Mouse (Mus musculus): Measurements from ENCODE around the gene Mmel1. TPM values are rescaled to one million over a fixed set of nuclear protein-coding genes. Genes with fewer than 3 reads are reported as not detected.

Mmel1 gene
- polyA plus RNA-seq, 1 experiment from 2014 or later: 0.12 TPM

GRCm38 (mm10) chr4:154870721-154871120 lies 1.3 kb downstream of the Mmel1 start:
- H3K27me3 ChIP-seq (ENCODE audit: control insufficient read depth, insufficient read depth, low read length): no peaks in the 10 kb centered on the region
- WGBS: 84% methylated on average over 4 of the region's 4 CpGs

GRCm38 (mm10) chr4:154871757-154872251 lies 2.4 kb downstream of the Mmel1 start:
- Histone ChIP-seq H3K9me3 (ENCODE audit: control insufficient read depth, low read depth, low read length) (no peaks in the 10 kb centered on the region), H3K27ac (ENCODE audit: low read length) (no peak overlapping the region), H3K9ac (replicated peaks; ENCODE audit: low read depth, low read length) (no peak overlapping the region), H3K4me2 (replicated peaks; ENCODE audit: low read depth, low read length) (0 out of 2 replicates have a peak overlapping the region, but pooled peaks have one; percentile 12), H3K4me1 (ENCODE audit: control insufficient read depth, insufficient read depth, low read length) (no peaks in the 10 kb centered on the region), H3K36me3 (ENCODE audit: control insufficient read depth, insufficient read depth, low read length) (no peaks in the 10 kb centered on the region), H3K27me3 (ENCODE audit: control insufficient read depth, insufficient read depth, low read length) (no peaks in the 10 kb centered on the region), H3K4me3 (ENCODE audit: low read depth, low read length) (no peak overlapping the region)
- ATAC-seq (ENCODE audit: insufficient number of reproducible peaks, insufficient read depth, low FRiP score, low read depth): 0 out of 2 replicates have a peak, but pooled peaks have one; percentile 38
- WGBS: 2% methylated on average over 13 of the region's 13 CpGs

More at GRCm38 (mm10) chr4:154870721-154871120, 1.3 kb downstream of the Mmel1 start:
- Histone ChIP-seq H3K27ac (ENCODE audit: low read length) (no peak overlapping the region), H3K9me3 (ENCODE audit: control insufficient read depth, low read depth, low read length) (no peaks in the 10 kb centered on the region), H3K4me3 (ENCODE audit: low read depth, low read length) (no peak overlapping the region), H3K9ac (replicated peaks; ENCODE audit: low read depth, low read length) (no peak overlapping the region), H3K4me2 (replicated peaks; ENCODE audit: low read depth, low read length) (no peak overlapping the region), H3K4me1 (ENCODE audit: control insufficient read depth, insufficient read depth, low read length) (no peaks in the 10 kb centered on the region), H3K36me3 (ENCODE audit: control insufficient read depth, insufficient read depth, low read length) (no peaks in the 10 kb centered on the region)
- ATAC-seq (ENCODE audit: insufficient number of reproducible peaks, insufficient read depth, low FRiP score, low read depth): no peak

GRCm38 (mm10) chr4:154873186-154873585 lies 3.8 kb downstream of the Mmel1 start:
- 68% methylated on average over 6 of the region's 6 CpGs for WGBS

GRCm38 (mm10) chr4:154877864-154878548 lies 8.6 kb downstream of the Mmel1 start:
- peak; percentile 95 for ATAC-seq (ENCODE audit: insufficient number of reproducible peaks, insufficient read depth, low FRiP score, low read depth)
- WGBS: 9% methylated on average over 18 of the region's 18 CpGs
- Histone ChIP-seq H3K4me3 (ENCODE audit: low read depth, low read length) (peak overlapping the region; percentile 13; the same call in 1 of the 2 replicates), H3K36me3 (ENCODE audit: control insufficient read depth, insufficient read depth, low read length) (no peaks in the 10 kb centered on the region), H3K9ac (replicated peaks; ENCODE audit: low read depth, low read length) (no peak overlapping the region; the same call in 1 of the 2 replicates), H3K27ac (ENCODE audit: low read length) (peak overlapping the region; percentile 73), H3K27me3 (ENCODE audit: control insufficient read depth, insufficient read depth, low read length) (no peaks in the 10 kb centered on the region), H3K4me2 (replicated peaks; ENCODE audit: low read depth, low read length) (peak overlapping the region; percentile 45), H3K9me3 (ENCODE audit: control insufficient read depth, low read depth, low read length) (no peaks in the 10 kb centered on the region), H3K4me1 (ENCODE audit: control insufficient read depth, insufficient read depth, low read length) (no peaks in the 10 kb centered on the region)

More at GRCm38 (mm10) chr4:154873186-154873585, 3.8 kb downstream of the Mmel1 start:
- no peaks in the 10 kb centered on the region for H3K4me1 ChIP-seq (ENCODE audit: control insufficient read depth, insufficient read depth, low read length)
- H3K9ac ChIP-seq (replicated peaks; ENCODE audit: low read depth, low read length): no peak overlapping the region
- no peaks in the 10 kb centered on the region for H3K27me3 ChIP-seq (ENCODE audit: control insufficient read depth, insufficient read depth, low read length)
- no peak overlapping the region for H3K4me2 ChIP-seq (replicated peaks; ENCODE audit: low read depth, low read length)
- ATAC-seq (ENCODE audit: insufficient number of reproducible peaks, insufficient read depth, low FRiP score, low read depth): no peak
- H3K36me3 ChIP-seq (ENCODE audit: control insufficient read depth, insufficient read depth, low read length): no peaks in the 10 kb centered on the region
- H3K27ac ChIP-seq (ENCODE audit: low read length): no peak overlapping the region
- H3K4me3 ChIP-seq (ENCODE audit: low read depth, low read length): no peak overlapping the region
- H3K9me3 ChIP-seq (ENCODE audit: control insufficient read depth, low read depth, low read length): no peaks in the 10 kb centered on the region

GRCm38 (mm10) chr4:154880730-154881129 lies 11.3 kb downstream of the Mmel1 start:
- H3K4me2 ChIP-seq (replicated peaks; ENCODE audit: low read depth, low read length): no peak overlapping the region
- 73% methylated on average over 6 of the region's 6 CpGs for WGBS
- no peak overlapping the region for H3K9ac ChIP-seq (replicated peaks; ENCODE audit: low read depth, low read length)
- H3K27me3 ChIP-seq (ENCODE audit: control insufficient read depth, insufficient read depth, low read length): no peaks in the 10 kb centered on the region
- H3K4me3 ChIP-seq (ENCODE audit: low read depth, low read length): no peak overlapping the region
- no peaks in the 10 kb centered on the region for H3K36me3 ChIP-seq (ENCODE audit: control insufficient read depth, insufficient read depth, low read length)
- H3K4me1 ChIP-seq (ENCODE audit: control insufficient read depth, insufficient read depth, low read length): no peaks in the 10 kb centered on the region
- no peak overlapping the region for H3K27ac ChIP-seq (ENCODE audit: low read length)
- no peaks in the 10 kb centered on the region for H3K9me3 ChIP-seq (ENCODE audit: control insufficient read depth, low read depth, low read length)
- no peak for ATAC-seq (ENCODE audit: insufficient number of reproducible peaks, insufficient read depth, low FRiP score, low read depth)

- no peaks in the 10 kb centered on the region for H3K9me3 ChIP-seq (ENCODE audit: control insufficient read depth, low read depth, low read length)
- H3K27me3 ChIP-seq (ENCODE audit: control insufficient read depth, insufficient read depth, low read length): no peaks in the 10 kb centered on the region
- WGBS: 18% methylated on average over 13 of the region's 14 CpGs
- no peak for ATAC-seq (ENCODE audit: insufficient number of reproducible peaks, insufficient read depth, low FRiP score, low read depth)
- no peak overlapping the region for H3K4me2 ChIP-seq (replicated peaks; ENCODE audit: low read depth, low read length)
- no peak overlapping the region for H3K9ac ChIP-seq (replicated peaks; ENCODE audit: low read depth, low read length)
- H3K27ac ChIP-seq (ENCODE audit: low read length): no peak overlapping the region
- H3K4me1 ChIP-seq (ENCODE audit: control insufficient read depth, insufficient read depth, low read length): no peaks in the 10 kb centered on the region
- H3K36me3 ChIP-seq (ENCODE audit: control insufficient read depth, insufficient read depth, low read length): no peaks in the 10 kb centered on the region
- H3K4me3 ChIP-seq (ENCODE audit: low read depth, low read length): no peak overlapping the region
Observed at GRCm38 (mm10) chr4:154882014-154882659, 12.8 kb downstream of the Mmel1 start.

- 78% methylated on average over 11 of the region's 11 CpGs for WGBS
- H3K27ac ChIP-seq (ENCODE audit: low read length): no peak overlapping the region
- no peaks in the 10 kb centered on the region for H3K9me3 ChIP-seq (ENCODE audit: control insufficient read depth, low read depth, low read length)
- H3K4me3 ChIP-seq (ENCODE audit: low read depth, low read length): no peak overlapping the region
- H3K9ac ChIP-seq (replicated peaks; ENCODE audit: low read depth, low read length): no peak overlapping the region
- H3K36me3 ChIP-seq (ENCODE audit: control insufficient read depth, insufficient read depth, low read length): no peaks in the 10 kb centered on the region
- ATAC-seq (ENCODE audit: insufficient number of reproducible peaks, insufficient read depth, low FRiP score, low read depth): no peak
- H3K4me1 ChIP-seq (ENCODE audit: control insufficient read depth, insufficient read depth, low read length): no peaks in the 10 kb centered on the region
- no peaks in the 10 kb centered on the region for H3K27me3 ChIP-seq (ENCODE audit: control insufficient read depth, insufficient read depth, low read length)
- H3K4me2 ChIP-seq (replicated peaks; ENCODE audit: low read depth, low read length): no peak overlapping the region
Observed at GRCm38 (mm10) chr4:154885416-154885815, 16.0 kb downstream of the Mmel1 start.

GRCm38 (mm10) chr4:154886876-154887592 lies 17.6 kb downstream of the Mmel1 start:
- Histone ChIP-seq H3K36me3 (ENCODE audit: control insufficient read depth, insufficient read depth, low read length) (no peaks in the 10 kb centered on the region), H3K4me2 (replicated peaks; ENCODE audit: low read depth, low read length) (no peak overlapping the region), H3K4me1 (ENCODE audit: control insufficient read depth, insufficient read depth, low read length) (no peaks in the 10 kb centered on the region), H3K4me3 (ENCODE audit: low read depth, low read length) (no peak overlapping the region), H3K9ac (replicated peaks; ENCODE audit: low read depth, low read length) (no peak overlapping the region), H3K27me3 (ENCODE audit: control insufficient read depth, insufficient read depth, low read length) (no peaks in the 10 kb centered on the region), H3K27ac (ENCODE audit: low read length) (no peak overlapping the region), H3K9me3 (ENCODE audit: control insufficient read depth, low read depth, low read length) (no peaks in the 10 kb centered on the region)
- no peak for ATAC-seq (ENCODE audit: insufficient number of reproducible peaks, insufficient read depth, low FRiP score, low read depth)
- 61% methylated on average over 13 of the region's 13 CpGs for WGBS

All from stomach, embryonic 14.5 days (tissue).